Mouse (Mus musculus) right cerebral cortex, postnatal 10 days (tissue): ENCODE measurements at regions not wholly inside any gene's neighbourhood (a gene's known extent, or its start where the extent isn't known, plus 50 kb on each side); places are given as distances from the start of the nearest gene placed in this dataset.
"Not testable (repeated sequence)": the region's sequence is repeated elsewhere in the genome, so short reads cannot be mapped to it uniquely, and the experiment has no call there.

Source experiments
- DNase-seq, 2 experiments: peaks; one replicate each; pipeline ENCODE4 v3.0.0; 2021; ENCODE audit warnings: low spot score in 2 of 2

- not testable (repeated sequence) for DNase-seq
Measured at GRCm38 (mm10) chr19:9338971-9339370, 203.5 kb upstream of the Asrgl1 start.

DNA sequence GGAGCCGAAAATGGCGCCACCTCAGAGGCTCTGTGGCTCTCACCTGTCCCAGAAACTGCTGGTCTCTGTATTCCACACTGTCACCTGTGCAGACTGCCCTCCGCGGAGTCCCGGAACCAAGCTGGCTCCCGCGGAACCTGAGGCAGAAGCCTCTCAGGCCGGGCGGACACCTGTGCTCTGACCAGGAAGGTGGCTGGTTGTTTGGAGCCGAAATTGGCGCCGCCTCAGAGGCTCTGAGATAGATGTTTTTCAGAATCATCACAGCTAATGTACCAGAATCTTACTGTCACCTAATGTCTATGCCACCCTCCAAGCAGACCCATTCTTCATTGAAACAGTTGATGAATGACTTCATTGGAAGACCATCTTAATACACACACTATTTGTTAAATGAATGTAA, 202.0 kb upstream of the Asrgl1 start:
- DNase-seq: peak in 1 of 2 experiments; percentile 9

- not testable (repeated sequence) for DNase-seq
Measured at GRCm38 (mm10) chr19:9317932-9318331, 182.5 kb upstream of the Asrgl1 start.

DNA sequence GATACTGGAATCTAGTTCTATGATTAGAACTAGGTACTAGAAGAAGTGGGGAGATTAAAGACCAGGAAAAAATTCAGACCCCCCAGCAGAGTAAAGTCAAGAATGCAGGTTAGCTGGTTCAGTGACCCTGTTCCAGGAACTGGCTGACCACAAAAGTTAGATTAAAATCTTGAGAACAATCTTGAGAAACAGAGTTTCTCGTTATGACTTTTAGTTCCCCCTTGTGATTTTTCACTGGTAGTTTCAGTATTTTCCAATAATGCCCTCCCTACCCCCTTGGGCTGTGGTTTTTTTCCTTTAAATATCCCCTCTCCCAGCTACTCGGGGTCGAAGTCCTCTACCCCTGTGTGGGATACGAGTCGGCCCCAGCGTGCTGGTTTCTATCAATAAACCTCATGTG, 180.7 kb upstream of the Asrgl1 start:
- not testable (repeated sequence) for DNase-seq

DNA sequence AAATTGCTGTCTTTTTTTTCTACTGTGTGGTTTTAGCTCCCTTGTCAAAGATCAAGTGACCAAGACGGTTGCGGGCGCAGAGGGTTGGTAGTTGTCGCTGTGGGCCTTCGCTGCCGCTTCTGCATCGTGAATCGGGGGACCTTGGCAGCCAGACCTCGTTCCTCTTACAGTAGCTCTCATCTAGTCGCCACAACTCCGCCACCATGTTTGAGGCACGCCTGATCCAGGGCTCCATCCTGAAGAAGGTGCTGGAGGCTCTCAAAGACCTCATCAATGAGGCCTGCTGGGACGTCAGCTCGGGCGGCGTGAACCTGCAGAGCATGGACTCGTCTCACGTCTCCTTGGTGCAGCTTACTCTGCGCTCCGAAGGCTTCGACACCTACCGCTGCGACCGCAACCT, 147.7 kb upstream of the Asrgl1 start:
- DNase-seq: peak; percentile 19 to 21

DNA sequence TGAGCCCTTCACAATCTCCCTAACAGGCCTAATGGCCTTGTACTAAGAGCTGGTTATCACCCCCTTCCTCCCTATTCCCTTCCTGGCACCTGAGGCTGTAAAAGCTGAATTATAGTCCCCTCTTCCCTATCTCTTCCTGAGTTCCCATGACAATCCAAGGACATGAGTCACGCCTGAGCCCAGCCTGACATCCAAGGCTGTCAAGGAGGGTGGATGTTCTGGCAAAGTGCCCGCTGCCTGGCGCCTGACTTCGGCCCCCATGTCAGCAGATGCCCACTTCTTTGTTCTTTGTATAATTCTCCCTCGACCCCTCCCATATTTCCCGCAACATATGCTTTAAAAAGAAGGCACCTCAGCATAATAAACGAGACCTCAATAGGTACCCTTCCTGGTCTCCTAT, 99.2 kb upstream of the Asrgl1 start:
- not testable (repeated sequence) for DNase-seq
